Mouse (Mus musculus) C2C12 (cell line): ENCODE measurements around the gene Gm15319.
"Not testable (repeated sequence)": the region's sequence is repeated elsewhere in the genome, so short reads cannot be mapped to it uniquely, and the experiment has no call there.

Experiments
- CEBPB ChIP-seq: IDR thresholded peaks from one replicate; pipeline ENCODE4 v1.6.1; 2011; ENCODE audit warnings: low read depth, mild to moderate bottlenecking, control low read depth, moderate library complexity
- CTCF ChIP-seq: IDR thresholded peaks from one replicate; pipeline ENCODE4 v1.5.1; 2011; ENCODE audit not compliant: control insufficient read depth, insufficient read depth, insufficient read length
- MYOD1 ChIP-seq: IDR thresholded peaks from one replicate; pipeline ENCODE4 v1.6.1; 2011; ENCODE audit warnings: low read depth; ENCODE audit not compliant: control insufficient read depth, insufficient read length
- MYOG ChIP-seq: IDR thresholded peaks from one replicate; pipeline ENCODE4 v1.6.1; 2011; ENCODE audit not compliant: control insufficient read depth, insufficient read length; ENCODE audit errors: extremely low read depth

DNA sequence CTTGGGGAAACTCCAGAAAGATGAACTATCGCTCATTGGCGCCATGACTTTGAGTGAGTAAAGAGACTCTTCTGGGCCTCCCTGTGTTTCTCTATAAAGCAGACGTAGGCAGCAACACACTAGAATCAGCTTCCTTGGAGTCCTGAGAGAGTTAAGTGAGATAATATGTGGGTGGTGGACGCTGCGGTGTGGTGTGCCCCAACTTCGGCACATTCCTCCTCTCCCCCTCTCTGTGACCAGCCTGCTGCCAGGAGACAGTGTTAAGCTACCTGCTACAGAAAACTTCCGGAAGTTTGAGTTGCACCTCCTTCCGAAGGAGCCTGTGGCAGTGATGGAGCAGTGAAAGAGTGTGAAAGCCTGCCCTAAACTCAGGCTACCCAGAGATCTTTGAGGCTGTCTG, 15.3 kb upstream of the Gm15319 start:
- not testable (repeated sequence) for TF ChIP-seq CTCF, MYOG, MYOD1, CEBPB
